Mouse (Mus musculus): ENCODE data around the gene P4hb. TPM values are rescaled to one million over a fixed set of nuclear protein-coding genes. Genes with fewer than 3 reads are reported as not detected.

P4hb gene
- 252 and 298 TPM in 2 replicates for polyA plus RNA-seq (2015; fragmentation: Nextera tagmentation; extraction: Ambion mirVana)

DNA sequence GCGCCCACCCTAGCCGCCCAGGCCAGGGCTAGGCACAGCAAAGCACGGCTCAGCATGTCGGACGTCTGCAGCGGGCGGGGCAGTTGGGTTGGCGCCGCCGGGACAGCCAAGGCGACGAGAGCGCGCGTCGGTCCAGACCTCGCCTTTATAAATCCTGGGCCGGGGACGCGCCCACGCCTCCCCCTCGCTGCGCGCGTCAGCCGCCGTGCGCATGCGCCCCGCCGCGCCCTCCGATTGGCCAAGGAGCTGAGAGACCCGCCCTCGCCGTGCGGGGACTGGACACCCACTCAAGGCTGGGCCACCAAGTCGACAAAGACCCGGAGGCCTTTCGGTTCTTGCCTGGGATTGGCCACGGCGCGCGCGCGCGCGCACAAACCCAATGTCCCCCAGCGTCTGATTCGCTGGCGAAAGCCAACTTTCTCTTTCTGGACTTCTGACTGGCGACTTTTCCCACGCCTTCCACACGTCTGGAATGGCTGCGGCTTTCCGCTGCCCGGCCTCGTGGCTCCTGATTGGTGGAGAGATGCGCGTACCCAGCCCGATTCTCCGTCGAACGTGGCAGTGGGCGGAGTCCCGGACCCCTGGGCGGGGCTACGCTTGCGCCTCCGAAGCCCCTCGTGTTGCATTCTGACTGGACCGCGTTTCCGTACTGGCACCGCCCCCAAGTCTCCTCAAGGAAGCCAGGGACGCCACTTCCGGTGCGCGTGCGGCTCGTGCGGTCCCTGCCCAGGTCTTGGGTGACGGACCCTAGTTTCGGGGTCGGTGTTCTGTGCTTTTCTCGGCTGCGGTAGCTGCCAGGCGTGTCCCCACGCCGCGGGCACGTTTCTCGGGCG lies at the start of gene P4hb:
TSS of gene P4hb (minus strand) at position 502 of the 833 bp plus-strand sequence.
- Histone ChIP-seq H3K36me3 (ENCODE audit: control insufficient read depth, insufficient read depth, low read length) (peaks cover 22% of the 10 kb centered on the region), H3K27ac (ENCODE audit: low read depth, low read length) (peak within 1 kb of the TSS; percentile 85), H3K4me3 (ENCODE audit: low read length) (peak within 1 kb of the TSS; percentile 69), H3K27me3 (replicated peaks; ENCODE audit: control insufficient read depth, insufficient read depth, low read length) (no peaks in the 10 kb centered on the region), H3K9me3 (ENCODE audit: control insufficient read depth, low read length) (no peaks in the 10 kb centered on the region), H3K4me1 (ENCODE audit: control insufficient read depth, insufficient read depth, low read depth, low read length) (peaks cover 20% of the 10 kb centered on the region), H3K4me2 (ENCODE audit: low read length) (peak within 1 kb of the TSS; percentile 77), H3K9ac (ENCODE audit: low read depth, low read length) (peak within 1 kb of the TSS; percentile 81)
- under 1% methylated on average over 87 of the region's 94 CpGs for WGBS
- peak; percentile 98 for ATAC-seq

DNA sequence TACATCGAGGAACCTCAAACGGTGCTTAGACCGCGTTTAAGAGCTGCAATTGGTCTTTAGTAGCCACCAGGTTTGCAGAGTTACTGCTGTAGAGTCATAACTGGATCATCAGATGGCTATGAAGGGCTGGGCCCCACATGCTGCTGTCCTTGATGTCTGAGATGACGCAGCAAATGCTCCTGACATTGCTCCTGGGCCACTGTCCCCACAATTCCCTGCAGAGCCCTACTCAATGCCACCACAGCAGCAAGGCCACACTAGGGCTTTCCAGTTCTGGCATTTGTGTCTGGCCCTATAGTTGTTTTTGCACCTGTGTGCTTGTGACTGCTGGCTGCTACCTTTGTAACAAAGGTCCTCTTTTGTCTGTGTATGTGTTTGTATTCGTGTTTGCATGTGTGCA lies 49.8 kb upstream of the P4hb start:
- WGBS: 93% methylated on average over 6 of the region's 6 CpGs
- Histone ChIP-seq H3K9ac (ENCODE audit: low read depth, low read length) (no peak overlapping the region), H3K27me3 (replicated peaks; ENCODE audit: control insufficient read depth, insufficient read depth, low read length) (no peaks in the 10 kb centered on the region), H3K27ac (ENCODE audit: low read depth, low read length) (no peak overlapping the region), H3K4me3 (ENCODE audit: low read length) (no peak overlapping the region), H3K4me1 (ENCODE audit: control insufficient read depth, insufficient read depth, low read depth, low read length) (peaks cover 15% of the 10 kb centered on the region), H3K36me3 (ENCODE audit: control insufficient read depth, insufficient read depth, low read length) (peaks cover 29% of the 10 kb centered on the region), H3K9me3 (ENCODE audit: control insufficient read depth, low read length) (no peaks in the 10 kb centered on the region), H3K4me2 (ENCODE audit: low read length) (no peak overlapping the region)
- ATAC-seq: no peak

DNA sequence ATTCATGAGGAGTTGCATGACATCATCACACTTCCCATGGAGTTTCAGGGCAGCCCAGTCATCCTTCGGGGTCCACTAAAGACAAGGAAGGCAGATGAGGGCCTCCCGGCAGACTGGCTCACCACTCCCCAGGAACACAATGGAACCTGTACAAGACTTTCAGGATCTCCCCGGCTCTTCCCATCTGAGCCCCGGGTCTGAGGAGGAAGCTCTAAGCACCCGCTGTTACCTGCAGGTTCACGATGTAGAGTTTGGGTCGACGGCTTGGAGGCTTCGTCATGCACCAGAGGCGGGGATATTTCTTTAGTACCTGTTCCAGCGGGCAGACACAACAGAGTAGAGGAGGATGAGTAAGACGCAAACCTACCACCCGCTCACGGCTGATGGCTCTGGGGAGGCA lies 47.1 kb upstream of the P4hb start:
- H3K4me2 ChIP-seq (ENCODE audit: low read length): no peak overlapping the region
- WGBS: 94% methylated on average over 14 of the region's 14 CpGs
- no peak overlapping the region for H3K9ac ChIP-seq (ENCODE audit: low read depth, low read length)
- H3K36me3 ChIP-seq (ENCODE audit: control insufficient read depth, insufficient read depth, low read length): peaks cover 27% of the 10 kb centered on the region
- no peak for ATAC-seq
- H3K4me3 ChIP-seq (ENCODE audit: low read length): no peak overlapping the region
- H3K9me3 ChIP-seq (ENCODE audit: control insufficient read depth, low read length): no peaks in the 10 kb centered on the region
- no peak overlapping the region for H3K27ac ChIP-seq (ENCODE audit: low read depth, low read length)
- H3K4me1 ChIP-seq (ENCODE audit: control insufficient read depth, insufficient read depth, low read depth, low read length): peaks cover 29% of the 10 kb centered on the region
- no peaks in the 10 kb centered on the region for H3K27me3 ChIP-seq (replicated peaks; ENCODE audit: control insufficient read depth, insufficient read depth, low read length)

DNA sequence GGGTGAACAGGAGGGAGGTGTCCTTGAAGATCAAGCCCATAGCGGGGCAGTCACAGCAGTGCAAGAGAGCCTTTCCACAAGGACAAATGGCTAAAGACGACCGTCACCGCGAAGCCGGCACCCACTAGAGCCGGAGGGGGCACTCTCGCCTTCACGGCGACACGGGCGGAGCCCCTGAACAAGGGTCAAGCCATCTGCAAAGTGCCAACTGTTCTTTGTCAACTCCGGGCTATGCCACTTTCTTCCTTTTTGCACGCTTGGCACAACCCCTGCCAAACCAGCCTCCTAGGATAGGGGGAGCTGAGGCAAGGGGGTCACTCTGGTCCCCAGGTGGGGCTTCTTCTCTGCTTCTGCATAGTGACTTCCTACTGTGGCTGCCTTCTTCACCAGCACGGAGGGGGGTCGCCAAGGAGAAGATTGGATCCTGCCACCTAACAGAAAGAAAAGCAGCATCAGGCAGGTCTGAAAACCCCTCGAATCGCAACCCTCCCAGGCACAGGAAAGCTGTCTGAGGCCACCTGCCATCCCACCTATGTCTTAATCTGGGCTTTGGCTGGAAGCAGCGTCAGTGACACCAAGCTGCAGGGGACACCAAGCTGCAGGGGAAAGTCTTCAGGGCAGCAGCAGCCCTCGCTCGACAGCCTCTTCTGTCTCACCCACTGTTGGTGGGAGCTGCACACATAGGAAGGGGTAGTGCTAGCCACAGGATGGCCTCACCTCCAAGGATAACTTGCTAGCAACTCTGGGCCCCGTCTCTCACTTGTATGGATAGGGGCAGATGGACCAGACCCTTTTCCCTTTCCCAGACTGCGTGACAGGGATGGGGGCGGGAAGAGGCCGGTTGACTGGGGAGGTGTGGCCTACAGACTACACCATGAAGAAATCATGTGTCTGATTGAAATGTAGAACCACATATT lies 45.8 kb upstream of the P4hb start:
- WGBS: 91% methylated on average over 25 of the region's 25 CpGs
- ATAC-seq: no peak
- H3K4me2 ChIP-seq (ENCODE audit: low read length): no peak overlapping the region
- H3K36me3 ChIP-seq (ENCODE audit: control insufficient read depth, insufficient read depth, low read length): peaks cover 33% of the 10 kb centered on the region
- no peak overlapping the region for H3K4me3 ChIP-seq (ENCODE audit: low read length)
- no peaks in the 10 kb centered on the region for H3K27me3 ChIP-seq (replicated peaks; ENCODE audit: control insufficient read depth, insufficient read depth, low read length)
- H3K9me3 ChIP-seq (ENCODE audit: control insufficient read depth, low read length): no peaks in the 10 kb centered on the region
- H3K9ac ChIP-seq (ENCODE audit: low read depth, low read length): no peak overlapping the region
- no peak overlapping the region; the same call in 1 of the 2 replicates for H3K27ac ChIP-seq (ENCODE audit: low read depth, low read length)
- peaks cover 26% of the 10 kb centered on the region for H3K4me1 ChIP-seq (ENCODE audit: control insufficient read depth, insufficient read depth, low read depth, low read length)

DNA sequence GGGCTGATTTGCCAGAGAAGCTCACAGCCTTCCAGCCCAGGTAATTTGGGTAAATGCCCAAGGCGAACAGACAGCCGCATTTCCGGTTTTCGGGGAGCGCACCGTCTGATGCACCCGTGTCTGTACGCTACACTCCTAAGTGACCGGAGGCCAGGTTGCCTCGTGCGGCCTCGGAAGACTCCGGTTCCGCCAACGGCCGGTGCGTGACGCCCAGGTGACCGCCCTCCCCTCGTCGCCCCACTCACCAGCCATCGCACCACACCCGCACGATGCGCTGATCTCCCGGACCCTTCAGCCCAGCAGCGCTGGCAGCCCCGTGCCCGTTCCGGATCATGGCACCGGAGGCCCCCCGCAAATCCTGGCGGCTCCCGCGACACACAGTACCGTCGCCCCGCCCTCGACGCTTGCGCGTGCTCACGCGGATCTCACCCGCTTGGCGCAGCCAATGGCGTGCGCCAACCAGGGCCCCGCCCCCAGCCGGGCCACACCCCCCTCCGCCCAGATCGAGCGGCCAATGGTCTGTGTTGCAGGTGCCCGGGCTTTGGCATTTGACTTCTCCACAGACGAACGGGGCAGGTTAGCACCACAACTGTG lies 44.6 kb upstream of the P4hb start, which contains the start of gene Pcyt2:
TSS of gene Pcyt2 (minus strand) at position 418 of the 594 bp plus-strand sequence.
- peaks cover 35% of the 10 kb centered on the region for H3K36me3 ChIP-seq (ENCODE audit: control insufficient read depth, insufficient read depth, low read length)
- H3K4me2 ChIP-seq (ENCODE audit: low read length): peak within 1 kb of the TSS; percentile 58
- under 1% methylated on average over 56 of the region's 56 CpGs for WGBS
- H3K9ac ChIP-seq (ENCODE audit: low read depth, low read length): peak within 1 kb of the TSS; percentile 88
- peak; percentile 96 for ATAC-seq
- H3K4me3 ChIP-seq (ENCODE audit: low read length): peak within 1 kb of the TSS; percentile 86
- H3K4me1 ChIP-seq (ENCODE audit: control insufficient read depth, insufficient read depth, low read depth, low read length): peaks cover 20% of the 10 kb centered on the region
- no peaks in the 10 kb centered on the region for H3K27me3 ChIP-seq (replicated peaks; ENCODE audit: control insufficient read depth, insufficient read depth, low read length)
- H3K27ac ChIP-seq (ENCODE audit: low read depth, low read length): peak within 1 kb of the TSS; percentile 90
- no peaks in the 10 kb centered on the region for H3K9me3 ChIP-seq (ENCODE audit: control insufficient read depth, low read length)

DNA sequence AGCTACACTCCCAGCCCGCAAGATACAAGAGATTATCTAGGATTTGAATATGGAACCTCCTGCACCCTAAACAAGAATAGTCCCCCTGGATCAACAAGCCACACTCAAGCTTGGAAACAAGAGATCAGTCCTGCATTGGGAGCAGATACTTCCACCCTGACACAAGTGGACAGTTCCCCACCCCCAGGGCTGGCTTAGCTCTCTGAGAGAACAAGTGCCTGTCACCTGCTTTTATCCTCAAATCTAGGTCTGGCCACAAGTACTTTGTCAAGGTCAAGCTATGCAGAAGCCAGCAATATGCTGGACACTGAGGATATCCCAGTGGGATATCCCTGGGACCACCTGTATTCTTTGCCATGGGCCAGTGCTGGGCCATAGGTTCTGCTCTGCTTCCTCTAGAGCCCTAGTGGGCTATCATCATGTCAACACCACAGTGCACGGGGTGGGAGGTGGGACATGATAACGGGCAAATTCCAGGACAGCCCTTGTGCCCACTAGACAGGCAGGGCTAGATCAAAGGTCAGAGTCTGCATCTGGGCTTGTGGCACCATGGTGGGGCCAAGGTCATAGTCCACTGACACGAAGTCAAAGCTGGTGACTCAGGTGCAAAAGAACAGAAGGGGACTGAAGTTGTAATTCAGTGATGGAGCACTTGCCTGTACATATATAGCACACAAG lies 43.7 kb upstream of the P4hb start:
- WGBS: 54% methylated on average over 4 of the region's 4 CpGs

DNA sequence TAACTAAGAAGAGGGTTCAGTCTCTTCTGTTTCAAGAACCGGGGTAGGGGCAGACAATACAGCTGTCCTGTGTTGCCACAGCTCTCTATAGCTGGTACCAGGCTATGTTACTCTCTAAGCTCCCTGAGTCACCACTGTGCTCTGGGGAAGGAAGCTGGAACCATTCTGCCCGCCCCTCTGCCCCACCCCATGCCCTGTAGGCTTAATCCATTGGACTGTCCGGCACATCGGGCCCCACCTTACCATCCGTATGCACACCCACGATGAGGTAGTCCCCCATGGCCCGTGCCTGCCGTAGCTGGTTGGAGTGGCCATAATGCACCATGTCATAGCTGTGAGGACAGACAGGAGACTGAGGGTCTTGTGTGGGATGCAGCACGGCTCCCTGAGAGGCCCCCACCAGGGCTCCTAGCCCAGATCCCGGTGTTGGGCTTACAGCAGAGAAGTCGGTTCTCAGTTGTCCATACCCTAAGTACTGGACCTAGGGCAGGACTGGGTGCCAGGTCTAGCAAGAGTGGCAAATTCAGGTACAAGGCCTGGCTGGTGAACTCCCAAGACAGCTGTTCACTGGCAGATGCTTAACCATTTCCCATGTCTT lies 42.7 kb upstream of the P4hb start:
- 96% methylated on average over 11 of the region's 11 CpGs for WGBS
- H3K9me3 ChIP-seq (ENCODE audit: control insufficient read depth, low read length): no peaks in the 10 kb centered on the region
- peak overlapping the region; percentile 58 for H3K4me2 ChIP-seq (ENCODE audit: low read length)
- H3K9ac ChIP-seq (ENCODE audit: low read depth, low read length): peak overlapping the region; percentile 28; the same call in 1 of the 2 replicates
- no peak for ATAC-seq
- no peak overlapping the region for H3K27ac ChIP-seq (ENCODE audit: low read depth, low read length)
- H3K4me1 ChIP-seq (ENCODE audit: control insufficient read depth, insufficient read depth, low read depth, low read length): peaks cover 20% of the 10 kb centered on the region
- no peak overlapping the region for H3K4me3 ChIP-seq (ENCODE audit: low read length)
- peaks cover 48% of the 10 kb centered on the region for H3K36me3 ChIP-seq (ENCODE audit: control insufficient read depth, insufficient read depth, low read length)
- H3K27me3 ChIP-seq (replicated peaks; ENCODE audit: control insufficient read depth, insufficient read depth, low read length): no peaks in the 10 kb centered on the region

More for the DNA sequence above, 43.7 kb upstream of the P4hb start:
- Histone ChIP-seq H3K9ac (ENCODE audit: low read depth, low read length) (peak overlapping the region; percentile 88), H3K9me3 (ENCODE audit: control insufficient read depth, low read length) (no peaks in the 10 kb centered on the region), H3K27me3 (replicated peaks; ENCODE audit: control insufficient read depth, insufficient read depth, low read length) (no peaks in the 10 kb centered on the region), H3K36me3 (ENCODE audit: control insufficient read depth, insufficient read depth, low read length) (peaks cover 40% of the 10 kb centered on the region), H3K27ac (ENCODE audit: low read depth, low read length) (peak overlapping the region; percentile 90), H3K4me1 (ENCODE audit: control insufficient read depth, insufficient read depth, low read depth, low read length) (peaks cover 20% of the 10 kb centered on the region), H3K4me3 (ENCODE audit: low read length) (peak overlapping the region; percentile 86), H3K4me2 (ENCODE audit: low read length) (peak overlapping the region; percentile 58)
- no peak for ATAC-seq

DNA sequence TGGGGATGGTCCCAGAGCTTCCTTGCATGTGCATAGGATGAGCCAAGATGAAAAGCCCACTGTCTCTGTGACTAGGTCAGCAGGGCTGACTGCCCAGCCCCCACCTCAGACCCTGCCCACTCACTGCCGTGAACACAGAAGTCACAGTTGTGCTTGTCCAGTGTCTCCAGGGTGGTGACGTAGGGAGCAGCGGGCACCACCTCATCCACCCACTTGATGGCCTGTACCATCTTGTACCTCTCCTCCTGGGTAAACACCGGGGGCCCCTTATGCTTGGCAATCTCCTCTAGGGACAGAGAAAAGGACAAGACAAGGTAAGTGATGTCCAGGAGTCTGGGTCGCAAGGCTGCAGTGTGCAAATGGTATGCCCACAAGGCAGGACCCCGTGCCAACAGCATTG lies 42.1 kb upstream of the P4hb start:
- no peak for ATAC-seq

More for the DNA sequence above, 42.1 kb upstream of the P4hb start:
- Histone ChIP-seq H3K9me3 (ENCODE audit: control insufficient read depth, low read length) (no peaks in the 10 kb centered on the region), H3K27me3 (replicated peaks; ENCODE audit: control insufficient read depth, insufficient read depth, low read length) (no peaks in the 10 kb centered on the region), H3K36me3 (ENCODE audit: control insufficient read depth, insufficient read depth, low read length) (peaks cover 45% of the 10 kb centered on the region), H3K4me1 (ENCODE audit: control insufficient read depth, insufficient read depth, low read depth, low read length) (peaks cover 20% of the 10 kb centered on the region), H3K4me2 (ENCODE audit: low read length) (no peak overlapping the region), H3K4me3 (ENCODE audit: low read length) (no peak overlapping the region), H3K27ac (ENCODE audit: low read depth, low read length) (no peak overlapping the region), H3K9ac (ENCODE audit: low read depth, low read length) (0 out of 2 replicates have a peak overlapping the region, but pooled peaks have one; percentile 19)
- WGBS: 96% methylated on average over 6 of the region's 6 CpGs
